Mouse (Mus musculus) thymus, adult 2 months (tissue): ENCODE data around the gene Dlg1.

Experiments
- CTCF ChIP-seq: fragments of 200-500 bp; IDR thresholded peaks from 2 replicates; pipeline ENCODE4 v1.5.1; 2012; ENCODE audit warnings: mild to moderate bottlenecking, control low read depth, low read length, moderate library complexity, borderline replicate concordance; ENCODE audit not compliant: control insufficient read depth, poor library complexity, insufficient read depth; ENCODE audit errors: extremely low read depth
- POLR2A ChIP-seq: fragments of 200-500 bp; IDR thresholded peaks from 2 replicates; pipeline ENCODE4 v1.6.1; 2012; ENCODE audit warnings: mild to moderate bottlenecking, low read length, control low read depth, moderate library complexity; ENCODE audit not compliant: control insufficient read depth, poor library complexity, insufficient read depth; ENCODE audit errors: extremely low read depth

DNA sequence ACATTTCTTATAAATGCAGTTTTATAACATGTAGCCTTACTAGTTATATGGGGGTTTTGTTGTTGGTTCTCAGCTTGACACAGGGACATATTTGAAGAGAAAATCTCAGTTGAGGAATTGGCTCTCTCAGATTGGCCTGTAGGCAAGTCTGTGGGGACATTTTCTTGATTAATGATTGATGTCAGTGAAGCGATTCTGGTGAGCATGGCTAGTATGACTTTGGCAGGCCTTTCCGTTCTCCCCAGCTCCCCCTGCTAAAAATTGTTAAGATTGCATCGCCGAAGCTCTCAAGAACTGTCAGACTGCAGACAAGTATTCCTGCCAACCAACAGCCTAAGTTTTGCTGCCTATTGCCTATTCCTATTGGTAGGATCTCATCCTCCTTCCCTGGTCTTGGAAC, 73.8 kb downstream of the Dlg1 start:
- TF ChIP-seq CTCF, result no peak
- no peak for TF ChIP-seq POLR2A
